Mouse (Mus musculus) MEL (cell line): Measurements from ENCODE around the gene Ppp1ca. TPM values are rescaled to one million over a fixed set of nuclear protein-coding genes. Genes with fewer than 3 reads are reported as not detected.

ENCODE experiments used
- DNase-seq: peaks from one replicate; pipeline ENCODE4 v3.0.0; 2011; ENCODE audit warnings: low read depth, low spot score
- H3K27ac ChIP-seq: 2 replicates; pipeline ENCODE4 v1.5.1; 2012; ENCODE audit warnings: low read depth, mild to moderate bottlenecking, control low read depth, low read length, moderate library complexity; ENCODE audit not compliant: control insufficient read depth
- H3K27me3 ChIP-seq, 2 experiments: fragments of 150-350 bp in 1 of 2; sonication (generic) in 1 of 2; 2 replicates each; pipeline ENCODE4 v1.6.1; 2012; ENCODE audit warnings: low read length in 2 of 2, mild to moderate bottlenecking in 2 of 2, improper control_type of control experiment in 1 of 2, moderate library complexity in 1 of 2; ENCODE audit not compliant: insufficient read depth in 2 of 2, control insufficient read depth in 1 of 2
- H3K36me3 ChIP-seq, 2 experiments: 2 replicates each; pipeline ENCODE4 v1.6.1; 2012 to 2014; ENCODE audit warnings: low read length in 2 of 2, improper control_type of control experiment in 1 of 2, inconsistent platforms in 1 of 2, mild to moderate bottlenecking in 1 of 2; ENCODE audit not compliant: insufficient read depth in 2 of 2, control insufficient read depth in 1 of 2
- H3K4me1 ChIP-seq, 2 experiments: fragments of 150-350 bp in 1 of 2; sonication (generic) in 1 of 2; 2 replicates each; pipeline ENCODE4 v1.6.1; 2012; ENCODE audit warnings: low read length in 2 of 2, improper control_type of control experiment in 1 of 2, mild to moderate bottlenecking in 1 of 2; ENCODE audit not compliant: insufficient read depth in 2 of 2, control insufficient read depth in 1 of 2
- H3K4me3 ChIP-seq, 2 experiments: fragments of 150-350 bp in 1 of 2; sonication (generic) in 1 of 2; 2 replicates each; pipeline ENCODE4 v1.5.1; 2012; ENCODE audit warnings: low read depth in 2 of 2, low read length in 2 of 2, mild to moderate bottlenecking in 2 of 2, moderate library complexity in 2 of 2, control low read depth in 1 of 2, improper control_type of control experiment in 1 of 2; ENCODE audit not compliant: control insufficient read depth in 1 of 2, insufficient read depth in 1 of 2
- H3K79me2 ChIP-seq: 2 replicates; pipeline ENCODE4 v1.6.1; 2012; ENCODE audit warnings: mild to moderate bottlenecking, low read length, moderate library complexity; ENCODE audit not compliant: control insufficient read depth, poor library complexity, insufficient read depth
- H3K9ac ChIP-seq: 2 replicates; pipeline ENCODE4 v1.6.1; 2012; ENCODE audit warnings: low read depth, mild to moderate bottlenecking, control low read depth, low read length, moderate library complexity; ENCODE audit not compliant: control insufficient read depth, poor library complexity, severe bottlenecking
- H3K9me3 ChIP-seq: fragments of 150-350 bp; sonication (generic); replicated peaks from 2 replicates; pipeline ENCODE4 v1.6.1; 2012; ENCODE audit warnings: mild to moderate bottlenecking, low read length, improper control_type of control experiment, moderate library complexity; ENCODE audit not compliant: insufficient read depth
- BHLHE40 ChIP-seq: IDR thresholded peaks from 2 replicates; pipeline ENCODE4 v1.6.1; 2012; ENCODE audit warnings: low read depth, mild to moderate bottlenecking, inconsistent platforms, low read length, improper control_type of control experiment, borderline replicate concordance
- CHD1 ChIP-seq: IDR thresholded peaks from 2 replicates; pipeline ENCODE4 v1.6.1; 2012; ENCODE audit warnings: low read depth, mild to moderate bottlenecking, inconsistent platforms, low read length, improper control_type of control experiment
- CHD2 ChIP-seq: IDR thresholded peaks from 2 replicates; pipeline ENCODE4 v1.6.1; 2011; ENCODE audit warnings: low read length, improper control_type of control experiment
- ELF1 ChIP-seq: IDR thresholded peaks from 2 replicates; pipeline ENCODE4 v1.6.1; 2014; ENCODE audit warnings: low read depth, mild to moderate bottlenecking, inconsistent platforms, low read length, improper control_type of control experiment, moderate library complexity
- ETS1 ChIP-seq: IDR thresholded peaks from 2 replicates; pipeline ENCODE4 v1.6.1; 2012; ENCODE audit warnings: low read depth, mild to moderate bottlenecking, inconsistent platforms, low read length, improper control_type of control experiment, moderate library complexity
- GATA1 ChIP-seq: IDR thresholded peaks from 2 replicates; pipeline ENCODE4 v1.6.1; 2011; ENCODE audit warnings: low read depth, low read length, improper control_type of control experiment
- HCFC1 ChIP-seq: IDR thresholded peaks from 2 replicates; pipeline ENCODE4 v1.6.1; 2012; ENCODE audit warnings: low read depth, mild to moderate bottlenecking, inconsistent platforms, low read length, improper control_type of control experiment, moderate library complexity
- JUND ChIP-seq: IDR thresholded peaks from 2 replicates; pipeline ENCODE4 v1.6.1; 2011; ENCODE audit warnings: low read depth, mild to moderate bottlenecking, improper control_type of control experiment, low read length
- KAT2A ChIP-seq: conservative IDR thresholded peaks from 2 replicates; pipeline ENCODE4 v1.6.1; 2012; ENCODE audit warnings: low read depth, low read length, improper control_type of control experiment, inconsistent platforms
- MAFK ChIP-seq: IDR thresholded peaks from 2 replicates; pipeline ENCODE4 v1.6.1; 2011; ENCODE audit warnings: low read depth, mild to moderate bottlenecking, low read length, improper control_type of control experiment, borderline replicate concordance
- MAX ChIP-seq: IDR thresholded peaks from 2 replicates; pipeline ENCODE4 v1.6.1; 2011; ENCODE audit warnings: low read length, improper control_type of control experiment
- MAZ ChIP-seq: IDR thresholded peaks from 2 replicates; pipeline ENCODE4 v1.6.1; 2012; ENCODE audit warnings: low read depth, mild to moderate bottlenecking, inconsistent platforms, low read length, improper control_type of control experiment
- MEF2A ChIP-seq: IDR thresholded peaks from 2 replicates; pipeline ENCODE4 v1.6.1; 2014; ENCODE audit warnings: low read depth, mild to moderate bottlenecking, inconsistent platforms, low read length, improper control_type of control experiment; ENCODE audit not compliant: poor library complexity, insufficient replicate concordance, severe bottlenecking; ENCODE audit errors: extremely low read depth
- MYB ChIP-seq: IDR thresholded peaks from 2 replicates; pipeline ENCODE4 v1.6.1; 2011; ENCODE audit warnings: mild to moderate bottlenecking, low read depth, low read length, improper control_type of control experiment
- MYC ChIP-seq: IDR thresholded peaks from 2 replicates; pipeline ENCODE4 v1.6.1; 2011; ENCODE audit warnings: low read depth, mild to moderate bottlenecking, low read length, improper control_type of control experiment, moderate library complexity
- NELFE ChIP-seq: IDR thresholded peaks from 2 replicates; pipeline ENCODE4 v1.6.1; 2011; ENCODE audit warnings: low read depth, low read length, improper control_type of control experiment
- POLR2A ChIP-seq, 2 experiments: IDR thresholded peaks; 2 replicates each; pipeline ENCODE4 v1.6.1; 2011 to 2012; ENCODE audit warnings: low read length in 2 of 2, mild to moderate bottlenecking in 2 of 2, control low read depth in 1 of 2, improper control_type of control experiment in 1 of 2, low read depth in 1 of 2, moderate library complexity in 1 of 2; ENCODE audit not compliant: control insufficient read depth in 1 of 2, insufficient read depth in 1 of 2, poor library complexity in 1 of 2
- POLR2AphosphoS5 ChIP-seq: IDR thresholded peaks from 2 replicates; pipeline ENCODE4 v1.6.1; 2012; ENCODE audit warnings: low read depth, borderline replicate concordance, mild to moderate bottlenecking, inconsistent platforms, low read length, moderate library complexity, mixed read lengths
- RCOR1 ChIP-seq: IDR thresholded peaks from 2 replicates; pipeline ENCODE4 v1.6.1; 2012; ENCODE audit warnings: low read depth, mild to moderate bottlenecking, inconsistent platforms, low read length, improper control_type of control experiment
- SMC3 ChIP-seq: IDR thresholded peaks from 2 replicates; pipeline ENCODE4 v1.6.1; 2011; ENCODE audit warnings: low read depth, low read length, improper control_type of control experiment
- TAL1 ChIP-seq: IDR thresholded peaks from 2 replicates; pipeline ENCODE4 v1.6.1; 2012; ENCODE audit warnings: mild to moderate bottlenecking, inconsistent platforms, low read length, moderate library complexity, mixed read lengths
- TBP ChIP-seq: IDR thresholded peaks from 2 replicates; pipeline ENCODE4 v1.8.0; 2011; ENCODE audit warnings: low read depth, low read length, improper control_type of control experiment
- TCF12 ChIP-seq: IDR thresholded peaks from 2 replicates; pipeline ENCODE4 v1.6.1; 2014; ENCODE audit warnings: low read depth, mild to moderate bottlenecking, inconsistent platforms, low read length, improper control_type of control experiment, moderate library complexity
- UBTF ChIP-seq: IDR thresholded peaks from 2 replicates; pipeline ENCODE4 v1.6.1; 2012; ENCODE audit warnings: low read depth, mild to moderate bottlenecking, inconsistent platforms, low read length, improper control_type of control experiment, moderate library complexity, borderline replicate concordance; ENCODE audit not compliant: insufficient read depth
- USF1 ChIP-seq: IDR thresholded peaks from 2 replicates; pipeline ENCODE4 v1.6.1; 2014; ENCODE audit warnings: low read depth, mild to moderate bottlenecking, inconsistent platforms, low read length, improper control_type of control experiment, moderate library complexity
- ZC3H11A ChIP-seq: IDR thresholded peaks from 2 replicates; pipeline ENCODE4 v1.6.1; 2012; ENCODE audit warnings: low read depth, mild to moderate bottlenecking, inconsistent platforms, low read length, improper control_type of control experiment
- ZKSCAN1 ChIP-seq: IDR thresholded peaks from 2 replicates; pipeline ENCODE4 v1.6.1; 2012; ENCODE audit warnings: low read depth, mild to moderate bottlenecking, inconsistent platforms, low read length, improper control_type of control experiment, moderate library complexity
- ZMIZ1 ChIP-seq: IDR thresholded peaks from 2 replicates; pipeline ENCODE4 v1.6.1; 2012; ENCODE audit warnings: low read depth, mild to moderate bottlenecking, inconsistent platforms, low read length, improper control_type of control experiment, moderate library complexity
- polyA plus RNA-seq, 2 experiments: library from polyadenylated mRNA; stranded (reverse) in 1 of 2; unstranded in 1 of 2; fragments of >175 nt in 1 of 2; fragments of >200 nt in 1 of 2; gene quantifications; 2 replicates each; pipeline versions ENCODE4 v1.2.1 to v1.2.4; 2012; ENCODE audit warnings: low replicate concordance in 2 of 2, low read depth in 1 of 2; ENCODE audit not compliant: insufficient read length in 2 of 2, insufficient read depth in 1 of 2, missing spikeins in 1 of 2
- total RNA-seq: library from RNA; depleted of rRNA; stranded (reverse); fragments of 300-350 nt; gene quantifications from 2 replicates; pipeline ENCODE4 v1.2.3, GENCODE M21; 2012

Gene Ppp1ca
- total and polyA plus RNA-seq, 3 experiments, result 453 to 505 (median 455) TPM

- Histone ChIP-seq H3K27ac (peak overlapping the region; percentile 74), H3K4me1 (peaks cover 2 to 29% of the 10 kb centered on the region in 2 experiments; a peak in 3 of 4 replicates), H3K79me2 (peaks cover 2% of the 10 kb centered on the region; the same call in 1 of the 2 replicates), H3K9me3 (no peaks in the 10 kb centered on the region), H3K27me3 (no peaks in the 10 kb centered on the region), H3K4me3 (peak overlapping the region in 1 of 2 experiments; percentile 26; a peak in 2 of 4 replicates), H3K9ac (peak overlapping the region; percentile 61), H3K36me3 (peaks cover 0 to 11% of the 10 kb centered on the region in 2 experiments; a peak in 2 of 4 replicates)
- DNase-seq, result peak; percentile 51
- TF ChIP-seq MYB (no peak), MAFK (no peak), CHD1 (no peak), SMC3 (no peak), RCOR1 (no peak), NELFE (no peak), HCFC1 (no peak), MAX (no peak), KAT2A (no peak), MAZ (no peak)
Measured at GRCm38 (mm10) chr19:4230415-4230814, 38.5 kb downstream of the Ppp1ca start.

GRCm38 (mm10) chr19:4231253-4232185 is 39.7 kb downstream of the Ppp1ca start, which contains the start of gene Pold4:
Gene Pold4, plus strand, starts transcription at chr19:4231899.
- Histone ChIP-seq H3K9me3 (no peaks in the 10 kb centered on the region), H3K4me3 (peak within 1 kb of the TSS; percentile 71 to 93), H3K36me3 (peaks cover 0 to 11% of the 10 kb centered on the region in 2 experiments; a peak in 2 of 4 replicates), H3K79me2 (peaks cover 2% of the 10 kb centered on the region; the same call in 1 of the 2 replicates), H3K9ac (peak within 1 kb of the TSS; percentile 71), H3K27ac (peak within 1 kb of the TSS; percentile 74), H3K27me3 (no peaks in the 10 kb centered on the region), H3K4me1 (peaks cover 2 to 29% of the 10 kb centered on the region in 2 experiments; a peak in 3 of 4 replicates)
- DNase-seq, result peak; percentile 99
- TF ChIP-seq KAT2A, result peak; percentile 52
- peak; percentile 43; the same call in 1 of the 2 replicates for TF ChIP-seq RCOR1
- no peak for TF ChIP-seq GATA1
- no peak for TF ChIP-seq POLR2AphosphoS5
- TF ChIP-seq TBP, result peak; percentile 91
- TF ChIP-seq ZKSCAN1, result no peak
- TF ChIP-seq USF1, result 0 out of 2 replicates have a peak, but pooled peaks have one; percentile 12
- peak; percentile 85 for TF ChIP-seq MAZ
- no peak for TF ChIP-seq MYC
- TF ChIP-seq ELF1, result peak; percentile 86
- peak; percentile 83 for TF ChIP-seq NELFE
- no peak for TF ChIP-seq BHLHE40
- no peak for TF ChIP-seq UBTF
- TF ChIP-seq MAX, result peak; percentile 63
- TF ChIP-seq MEF2A, result no peak
- TF ChIP-seq CHD2, result peak; percentile 65
- no peak for TF ChIP-seq ZC3H11A
- peak; percentile 19 to 80; a peak in 3 of 4 replicates for TF ChIP-seq POLR2A (IDR thresholded peaks at IDR 0.05; ENCODE audit: control insufficient read depth in 1 of 2, insufficient read depth in 1 of 2, low read depth in 1 of 2, low read length in 2 of 2, poor library complexity in 1 of 2)
- no peak for TF ChIP-seq TAL1
- no peak for TF ChIP-seq CHD1
- TF ChIP-seq TCF12, result peak; percentile 22; the same call in 1 of the 2 replicates
- TF ChIP-seq JUND, result no peak
- peak; percentile 83; the same call in 1 of the 2 replicates for TF ChIP-seq ZMIZ1
- TF ChIP-seq MAFK, result no peak
- TF ChIP-seq ETS1, result no peak
